Mouse (Mus musculus): ENCODE measurements at regions not wholly inside any gene's neighbourhood (a gene's known extent, or its start where the extent isn't known, plus 50 kb on each side); places are given as distances from the start of the nearest gene placed in this dataset.
"Not testable (repeated sequence)": the region's sequence is repeated elsewhere in the genome, so short reads cannot be mapped to it uniquely, and the experiment has no call there.

GRCm38 (mm10) chr5:142281997-142282396, 119.3 kb upstream of the Foxk1 start:
- intact Hi-C loops (cut with DNase I): no loop called here
- no peak for DNase-seq (ENCODE audit: low spot score in 2 of 2)

GRCm38 (mm10) chr5:142287981-142288380, 113.3 kb upstream of the Foxk1 start:
- no peak for DNase-seq (ENCODE audit: low spot score in 2 of 2)
- intact Hi-C loops (cut with DNase I): no loop called here

- DNase-seq (ENCODE audit: low spot score in 2 of 2): peak in 1 of 2 experiments; percentile 11
- intact Hi-C loops (cut with DNase I): no loop called here
Observed at GRCm38 (mm10) chr5:142291451-142291850, 109.8 kb upstream of the Foxk1 start.

GRCm38 (mm10) chr5:142296401-142296800, 104.9 kb upstream of the Foxk1 start:
- intact Hi-C loops (cut with DNase I); DNase-seq (ENCODE audit: low spot score in 2 of 2): not testable (repeated sequence)

- intact Hi-C loops (cut with DNase I): no loop called here
- DNase-seq (ENCODE audit: low spot score in 2 of 2): no peak
Observed at GRCm38 (mm10) chr5:142299621-142300020, 101.7 kb upstream of the Foxk1 start.

- no peak for DNase-seq (ENCODE audit: low spot score in 2 of 2)
- intact Hi-C loops (cut with DNase I): no loop called here
Observed at GRCm38 (mm10) chr5:142308511-142308910, 92.8 kb upstream of the Foxk1 start.

- DNase-seq (ENCODE audit: low spot score in 2 of 2): peak; percentile 74 to 84
- intact Hi-C loops (cut with DNase I): loop anchor here (2.0 to 10.0 kb wide), 2 partner anchors 55 to 409 kb away; no protein-coding TSS in a partner anchor
Observed at GRCm38 (mm10) chr5:142313944-142314343, 87.4 kb upstream of the Foxk1 start.

GRCm38 (mm10) chr5:142314466-142314865, 86.8 kb upstream of the Foxk1 start:
- intact Hi-C loops (cut with DNase I): loop anchor here (10.0 kb wide), 1 partner anchor 410 kb away; no protein-coding TSS in a partner anchor
- DNase-seq (ENCODE audit: low spot score in 2 of 2): no peak

- intact Hi-C loops (cut with DNase I): loop anchor here (5.0 to 10.0 kb wide), 4 partner anchors 414 to 1472 kb away; partner anchors contain the start of gene Sdk1
- DNase-seq (ENCODE audit: low spot score in 2 of 2): peak; percentile 36 to 68
Observed at GRCm38 (mm10) chr5:142319268-142319667, 82.0 kb upstream of the Foxk1 start.

- no peak for DNase-seq (ENCODE audit: low spot score in 2 of 2)
- intact Hi-C loops (cut with DNase I): loop anchor here (5.0 kb wide), 1 partner anchor 1229 kb away; no protein-coding TSS in a partner anchor
Observed at GRCm38 (mm10) chr5:142321316-142321715, 80.0 kb upstream of the Foxk1 start.

GRCm38 (mm10) chr5:142324928-142325327, 76.4 kb upstream of the Foxk1 start:
- DNase-seq (ENCODE audit: low spot score in 2 of 2): no peak
- intact Hi-C loops (cut with DNase I): loop anchor here (5.0 kb wide), 1 partner anchor 1233 kb away; no protein-coding TSS in a partner anchor

GRCm38 (mm10) chr5:142325560-142325959, 75.7 kb upstream of the Foxk1 start:
- no peak for DNase-seq (ENCODE audit: low spot score in 2 of 2)

GRCm38 (mm10) chr5:142327261-142327660, 74.0 kb upstream of the Foxk1 start:
- intact Hi-C loops (cut with DNase I): no loop called here
- peak; percentile 15 to 19 for DNase-seq (ENCODE audit: low spot score in 2 of 2)

More at GRCm38 (mm10) chr5:142325560-142325959, 75.7 kb upstream of the Foxk1 start:
- intact Hi-C loops (cut with DNase I): no loop called here

- intact Hi-C loops (cut with DNase I): no loop called here
- DNase-seq (ENCODE audit: low spot score in 2 of 2): no peak
Observed at GRCm38 (mm10) chr5:142329724-142330520, 71.4 kb upstream of the Foxk1 start.

- no peak for DNase-seq (ENCODE audit: low spot score in 2 of 2)
- intact Hi-C loops (cut with DNase I): no loop called here
Observed at GRCm38 (mm10) chr5:142332744-142333143, 68.6 kb upstream of the Foxk1 start.

GRCm38 (mm10) chr5:142337436-142337835, 63.9 kb upstream of the Foxk1 start:
- intact Hi-C loops (cut with DNase I): no loop called here
- no peak for DNase-seq (ENCODE audit: low spot score in 2 of 2)

GRCm38 (mm10) chr5:142338051-142338450, 63.2 kb upstream of the Foxk1 start:
- intact Hi-C loops (cut with DNase I): no loop called here
- DNase-seq (ENCODE audit: low spot score in 2 of 2): no peak

- intact Hi-C loops (cut with DNase I): no loop called here
Observed at GRCm38 (mm10) chr5:142340205-142341025, 60.9 kb upstream of the Foxk1 start.

GRCm38 (mm10) chr5:142341026-142341432, 60.3 kb upstream of the Foxk1 start:
- DNase-seq (ENCODE audit: low spot score in 2 of 2): peak in 1 of 2 experiments; percentile 28
- intact Hi-C loops (cut with DNase I): no loop called here

More at GRCm38 (mm10) chr5:142340205-142341025, 60.9 kb upstream of the Foxk1 start:
- DNase-seq (ENCODE audit: low spot score in 2 of 2): no peak

- intact Hi-C loops (cut with DNase I): no loop called here
Observed at GRCm38 (mm10) chr5:142346454-142346853, 54.8 kb upstream of the Foxk1 start.

More at GRCm38 (mm10) chr5:142346454-142346853, 54.8 kb upstream of the Foxk1 start:
- no peak for DNase-seq (ENCODE audit: low spot score in 2 of 2)

All from left cerebral cortex, postnatal 36 days (tissue).